Mouse (Mus musculus): ENCODE data around the gene Dalrd3. TPM values are rescaled to one million over a fixed set of nuclear protein-coding genes. Genes with fewer than 3 reads are reported as not detected.

The Dalrd3 gene
- polyA plus RNA-seq, 1 experiment from 2014 or later = 248 TPM

DNA sequence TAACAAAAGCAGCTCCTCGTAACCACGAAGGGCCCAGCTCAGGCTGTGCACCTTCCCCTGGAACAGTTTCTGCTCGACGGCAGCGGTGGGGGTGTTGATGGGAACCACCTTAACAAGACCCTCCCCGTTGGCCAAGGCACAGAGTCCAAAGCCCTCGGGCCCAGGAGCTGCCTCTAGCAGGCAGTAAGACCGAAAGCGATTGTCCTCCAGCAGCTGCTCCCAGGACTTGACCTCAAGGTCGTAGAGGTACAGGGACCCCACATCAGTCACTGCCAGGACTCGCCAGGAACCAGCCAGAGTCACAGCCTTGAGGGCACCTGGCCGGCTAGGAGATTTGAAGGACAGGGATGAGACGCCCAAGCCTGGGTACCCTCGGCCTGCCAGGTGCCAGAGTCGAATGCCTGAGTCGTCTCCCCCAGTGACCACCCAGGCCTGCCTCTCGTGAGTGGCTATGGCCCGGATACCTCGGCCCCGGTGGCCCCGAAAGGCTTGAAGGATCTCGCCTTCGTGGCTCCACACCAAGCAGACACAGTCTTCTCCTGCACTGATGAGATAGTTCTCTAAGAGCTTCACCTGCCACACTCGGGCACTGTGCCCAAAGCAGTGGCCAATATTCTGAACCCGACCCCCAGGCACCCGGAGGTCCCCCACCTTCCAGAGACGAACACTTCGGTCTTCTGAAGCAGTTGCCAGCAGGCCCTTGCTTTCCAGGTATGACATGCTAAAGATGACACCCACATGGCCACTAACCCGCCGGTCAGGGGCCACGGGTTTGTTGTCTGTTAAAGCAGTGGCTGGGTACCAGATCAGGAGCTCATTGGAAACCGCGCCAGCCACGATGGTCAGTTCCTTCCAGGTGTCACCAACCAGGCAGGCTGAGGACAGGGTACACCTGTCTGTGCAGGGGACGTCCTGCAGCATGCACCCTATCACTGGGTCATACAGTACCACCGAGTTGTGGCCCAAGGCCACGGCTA, 5.9 kb downstream of the Dalrd3 start:
- peaks cover 54% of the 10 kb centered on the region for H3K36me3 ChIP-seq
- no peak for ATAC-seq (ENCODE audit: low FRiP score)
- 84% methylated on average over 37 of the region's 37 CpGs for WGBS
- peaks cover 5% of the 10 kb centered on the region for H3K27me3 ChIP-seq
- no peak overlapping the region; the same call in 1 of the 2 replicates for H3K27ac ChIP-seq
- H3K4me3 ChIP-seq = no peak overlapping the region; the same call in 1 of the 2 replicates
- peak overlapping the region; percentile 69 for H3K4me2 ChIP-seq (replicated peaks)
- H3K9me3 ChIP-seq (replicated peaks) = no peaks in the 10 kb centered on the region
- peaks cover 63% of the 10 kb centered on the region for H3K4me1 ChIP-seq
- peak overlapping the region; percentile 32 for H3K9ac ChIP-seq

DNA sequence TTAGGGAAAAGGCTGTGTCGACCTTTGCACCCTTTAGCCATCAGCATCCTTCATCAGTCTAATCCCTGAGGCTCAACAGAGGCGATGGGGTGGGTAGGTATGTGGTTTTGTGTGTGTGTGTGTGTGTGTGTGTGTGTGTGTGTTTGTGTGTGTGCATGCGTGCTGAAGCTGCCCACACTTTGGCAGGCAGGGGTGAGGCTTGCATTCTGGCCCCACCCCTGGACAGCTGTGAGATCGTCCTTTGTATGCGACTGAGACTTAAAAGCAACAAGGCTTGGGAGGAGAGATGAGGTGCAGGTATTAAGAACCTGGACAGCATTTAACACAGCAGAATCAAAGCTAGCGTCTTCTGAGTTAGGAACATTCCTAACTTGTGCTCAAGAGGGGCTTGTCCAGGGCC, 7.3 kb downstream of the Dalrd3 start:
- peak overlapping the region; percentile 35 for H3K27ac ChIP-seq
- peaks cover 59% of the 10 kb centered on the region for H3K4me1 ChIP-seq
- peaks cover 16% of the 10 kb centered on the region for H3K27me3 ChIP-seq
- ATAC-seq (ENCODE audit: low FRiP score) = no peak
- peak overlapping the region; percentile 96; the same call in 1 of the 2 replicates for H3K9ac ChIP-seq
- H3K36me3 ChIP-seq = peaks cover 45% of the 10 kb centered on the region
- WGBS = 53% methylated on average over 6 of the region's 6 CpGs
- H3K4me3 ChIP-seq = peak overlapping the region; percentile 83
- no peaks in the 10 kb centered on the region for H3K9me3 ChIP-seq (replicated peaks)
- peak overlapping the region; percentile 69 for H3K4me2 ChIP-seq (replicated peaks)

DNA sequence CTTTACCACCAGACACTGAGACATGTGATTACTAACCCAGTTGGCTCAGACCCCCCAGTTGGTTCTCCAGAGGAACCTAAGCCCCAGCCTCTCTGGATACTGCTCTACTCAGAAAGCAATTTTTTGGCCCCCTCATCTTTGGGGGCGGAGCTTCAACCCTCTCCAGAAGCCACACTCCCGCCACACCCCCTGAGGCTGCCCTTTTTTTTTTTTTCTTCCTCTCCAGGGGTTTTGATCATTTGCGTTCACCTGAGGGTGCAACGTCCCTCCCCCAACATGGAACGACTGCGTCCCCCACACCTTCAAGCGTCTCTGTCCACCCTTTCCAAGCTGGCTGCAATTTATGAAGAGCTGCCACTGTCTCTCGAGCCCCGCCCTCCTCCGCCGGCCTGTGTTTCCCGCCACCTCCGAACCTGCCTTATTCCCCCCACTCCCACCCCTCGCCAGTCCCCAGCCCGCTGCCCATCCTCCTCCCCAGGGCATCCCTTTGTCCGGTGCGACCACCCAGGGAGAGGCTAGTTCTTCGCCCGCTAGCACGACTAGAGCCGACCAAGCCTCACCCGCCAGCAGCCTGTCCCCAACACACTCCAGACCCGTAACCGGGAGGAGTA, 8.4 kb downstream of the Dalrd3 start:
- peak overlapping the region; percentile 96 for H3K9ac ChIP-seq
- peaks cover 19% of the 10 kb centered on the region for H3K27me3 ChIP-seq
- peak; percentile 69 for ATAC-seq (ENCODE audit: low FRiP score)
- no peaks in the 10 kb centered on the region for H3K9me3 ChIP-seq (replicated peaks)
- H3K36me3 ChIP-seq = peaks cover 35% of the 10 kb centered on the region
- H3K4me2 ChIP-seq (replicated peaks) = peak overlapping the region; percentile 69
- H3K27ac ChIP-seq = peak overlapping the region; percentile 97
- peaks cover 59% of the 10 kb centered on the region for H3K4me1 ChIP-seq
- under 1% methylated on average over 24 of the region's 24 CpGs for WGBS
- H3K4me3 ChIP-seq = peak overlapping the region; percentile 83

DNA sequence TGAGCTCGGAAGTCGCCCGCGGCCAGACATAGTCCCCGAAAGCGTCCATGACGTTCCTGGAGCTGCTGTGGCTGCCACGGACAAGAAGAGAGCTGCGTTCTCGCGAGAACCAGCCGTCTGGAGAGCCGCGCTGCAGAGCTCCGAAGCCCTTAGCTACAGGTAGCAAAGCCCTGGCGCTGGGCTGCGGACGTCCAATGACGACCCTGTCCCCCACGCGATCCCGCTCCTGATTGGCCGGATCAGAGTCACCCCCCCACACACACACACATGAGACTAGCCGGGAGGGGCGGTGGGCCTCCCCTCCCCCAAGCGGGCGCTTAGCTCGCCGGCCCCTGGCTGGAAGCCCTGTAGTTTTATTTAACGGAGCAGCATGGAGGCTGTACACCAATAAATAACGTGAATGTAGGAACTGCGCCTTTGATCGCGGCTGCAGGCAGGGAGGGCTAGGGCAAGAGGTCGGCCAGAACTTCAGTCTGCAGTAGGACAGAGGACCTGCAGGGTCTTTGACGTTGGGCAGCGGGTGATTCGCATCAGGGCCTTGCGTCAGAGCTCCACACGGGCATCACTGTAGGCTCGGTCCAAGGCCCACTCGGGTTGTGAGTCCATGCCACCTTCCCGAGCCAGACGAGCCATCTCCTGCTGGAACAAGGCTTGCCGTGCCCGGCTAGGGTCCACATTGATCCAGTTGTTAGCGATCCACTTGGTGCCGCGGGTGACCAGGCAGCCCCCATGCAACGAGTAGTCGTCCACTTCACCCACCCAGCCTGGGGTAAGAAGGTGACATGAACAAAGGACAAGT, 9.1 kb downstream of the Dalrd3 start, which contains the start of gene Wdr6:
Gene Wdr6 (minus strand): TSS at position 195 of the 799 bp plus-strand sequence.
- Histone ChIP-seq H3K4me2 (replicated peaks) (peak within 1 kb of the TSS; percentile 69), H3K4me1 (peaks cover 53% of the 10 kb centered on the region), H3K9me3 (replicated peaks) (no peaks in the 10 kb centered on the region), H3K36me3 (peaks cover 33% of the 10 kb centered on the region), H3K27ac (peak within 1 kb of the TSS; percentile 97), H3K9ac (peak within 1 kb of the TSS; percentile 96), H3K27me3 (peaks cover 25% of the 10 kb centered on the region), H3K4me3 (peak within 1 kb of the TSS; percentile 83)
- peak; percentile 97 for ATAC-seq (ENCODE audit: low FRiP score)
- WGBS = 4% methylated on average over 51 of the region's 51 CpGs

DNA sequence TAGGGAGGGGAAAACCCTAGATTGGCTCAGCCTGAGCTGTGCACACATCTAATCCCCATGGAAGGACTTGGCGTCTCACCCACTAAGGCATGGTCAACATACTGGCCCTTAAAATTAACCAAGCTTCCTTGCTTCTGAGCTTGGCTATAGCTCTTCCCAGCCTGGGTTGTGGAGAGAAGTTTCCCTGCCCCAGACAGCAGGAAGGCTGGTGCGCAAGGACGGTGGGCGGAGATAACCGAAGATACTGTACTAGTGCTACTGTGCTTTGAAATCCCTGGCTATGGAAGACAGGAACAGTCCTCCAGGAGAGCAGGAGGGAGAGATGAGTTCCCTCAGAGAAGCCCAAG, 9.6 kb downstream of the Dalrd3 start:
- Histone ChIP-seq H3K27me3 (peaks cover 25% of the 10 kb centered on the region), H3K27ac (peak overlapping the region; percentile 97), H3K36me3 (peaks cover 27% of the 10 kb centered on the region), H3K4me3 (peak overlapping the region; percentile 83), H3K4me2 (replicated peaks) (peak overlapping the region; percentile 69), H3K9me3 (replicated peaks) (no peaks in the 10 kb centered on the region), H3K9ac (peak overlapping the region; percentile 96), H3K4me1 (peaks cover 47% of the 10 kb centered on the region)
- ATAC-seq (ENCODE audit: low FRiP score) = no peak; the same call in 1 of the 2 replicates
- 64% methylated on average over 5 of the region's 5 CpGs for WGBS

DNA sequence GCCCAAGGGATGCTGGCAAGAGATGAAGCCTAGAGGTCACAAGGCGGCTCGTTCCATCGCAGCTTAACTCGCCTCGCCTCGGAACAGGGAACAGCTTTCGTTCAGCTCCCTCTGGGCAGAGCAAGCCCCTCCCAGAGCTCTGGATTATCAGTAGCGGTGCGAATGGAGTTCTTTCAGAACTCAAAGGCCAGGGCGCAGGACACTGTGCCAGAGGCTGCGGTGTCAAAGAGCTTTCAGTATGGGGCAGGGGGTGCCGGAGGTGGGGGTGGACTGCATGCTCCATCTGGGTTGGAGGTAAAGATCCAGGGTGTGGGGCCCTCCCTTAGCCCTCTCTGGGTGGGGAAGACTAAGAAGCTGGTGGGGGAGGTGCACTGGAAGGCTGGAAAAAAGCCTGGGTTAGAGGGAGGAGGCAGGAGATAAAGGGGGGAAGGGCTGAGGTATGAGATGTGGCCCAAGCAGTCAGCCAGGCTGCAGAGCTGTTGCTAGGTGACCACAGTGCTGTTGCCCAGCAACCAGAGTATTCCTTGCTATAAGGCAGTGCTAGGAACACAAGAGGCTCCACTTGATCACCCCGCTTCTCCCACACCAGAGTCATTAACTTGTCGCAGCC, 18.0 kb downstream of the Dalrd3 start:
- H3K36me3 ChIP-seq = 0 out of 2 replicates have a peak, but pooled peaks cover 5% of the 10 kb centered on the region
- peak; percentile 98 for ATAC-seq (ENCODE audit: low FRiP score)
- peak overlapping the region; percentile 57 for H3K9ac ChIP-seq
- peaks cover 9% of the 10 kb centered on the region; the same call in 1 of the 2 replicates for H3K27me3 ChIP-seq
- H3K4me2 ChIP-seq (replicated peaks) = peak overlapping the region; percentile 58
- H3K4me1 ChIP-seq = peaks cover 39% of the 10 kb centered on the region
- WGBS = 3% methylated on average over 14 of the region's 14 CpGs
- no peaks in the 10 kb centered on the region for H3K9me3 ChIP-seq (replicated peaks)
- H3K27ac ChIP-seq = peak overlapping the region; percentile 98
- H3K4me3 ChIP-seq = peak overlapping the region; percentile 21

DNA sequence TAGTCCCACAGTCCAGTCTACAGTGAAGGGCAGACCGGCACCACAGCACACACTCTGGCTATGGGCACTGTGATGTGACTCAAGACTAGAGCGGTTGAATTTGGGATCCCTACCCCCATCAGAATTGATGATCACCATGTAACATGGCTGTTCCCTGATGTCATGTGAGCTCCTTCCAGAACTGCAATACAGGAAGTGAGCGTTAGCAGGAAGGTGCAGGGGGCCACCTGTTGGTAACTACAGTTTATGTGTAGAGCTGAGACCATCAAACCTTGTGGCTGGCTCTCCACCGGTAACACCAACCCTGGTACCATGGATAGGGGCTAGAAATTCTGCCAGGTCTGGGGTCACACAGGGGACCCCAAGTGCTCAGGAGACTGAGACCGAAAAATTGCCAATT, 19.5 kb downstream of the Dalrd3 start:
- no peaks in the 10 kb centered on the region for H3K36me3 ChIP-seq
- no peak overlapping the region for H3K9ac ChIP-seq
- H3K27me3 ChIP-seq = no peaks in the 10 kb centered on the region; the same call in 1 of the 2 replicates
- no peak overlapping the region for H3K4me3 ChIP-seq
- no peak for ATAC-seq (ENCODE audit: low FRiP score)
- H3K4me1 ChIP-seq = peaks cover 39% of the 10 kb centered on the region
- peak overlapping the region; percentile 98 for H3K27ac ChIP-seq
- no peak overlapping the region for H3K4me2 ChIP-seq (replicated peaks)
- 79% methylated on average over 5 of the region's 5 CpGs for WGBS
- no peaks in the 10 kb centered on the region for H3K9me3 ChIP-seq (replicated peaks)

DNA sequence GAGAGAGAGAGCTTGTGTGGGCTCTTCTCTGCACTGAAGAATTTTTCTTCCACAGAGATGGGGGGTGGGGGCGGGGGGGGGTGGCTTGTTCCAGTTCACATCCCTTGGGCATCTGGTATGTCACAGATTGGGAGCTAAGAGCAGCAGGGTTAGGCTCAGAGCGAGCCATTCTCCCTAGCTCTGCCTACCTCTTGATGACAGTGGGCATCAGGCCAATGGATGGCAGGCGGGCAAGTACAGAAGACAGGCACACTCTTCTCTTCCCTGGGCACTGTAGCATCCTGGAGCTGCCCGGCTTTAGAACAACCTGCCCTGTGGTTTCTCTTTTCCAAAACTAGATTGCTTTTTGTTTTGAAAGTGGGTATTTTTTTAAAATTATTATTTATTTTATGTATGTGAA, 21.8 kb downstream of the Dalrd3 start:
- 84% methylated on average over 4 of the region's 4 CpGs for WGBS
- H3K9ac ChIP-seq = no peak overlapping the region
- no peak overlapping the region for H3K27ac ChIP-seq
- no peak for ATAC-seq (ENCODE audit: low FRiP score)
- no peaks in the 10 kb centered on the region for H3K9me3 ChIP-seq (replicated peaks)
- H3K4me2 ChIP-seq (replicated peaks) = no peak overlapping the region
- no peaks in the 10 kb centered on the region; the same call in 1 of the 2 replicates for H3K27me3 ChIP-seq
- no peaks in the 10 kb centered on the region for H3K36me3 ChIP-seq
- H3K4me3 ChIP-seq = no peak overlapping the region
- H3K4me1 ChIP-seq = peaks cover 42% of the 10 kb centered on the region

DNA sequence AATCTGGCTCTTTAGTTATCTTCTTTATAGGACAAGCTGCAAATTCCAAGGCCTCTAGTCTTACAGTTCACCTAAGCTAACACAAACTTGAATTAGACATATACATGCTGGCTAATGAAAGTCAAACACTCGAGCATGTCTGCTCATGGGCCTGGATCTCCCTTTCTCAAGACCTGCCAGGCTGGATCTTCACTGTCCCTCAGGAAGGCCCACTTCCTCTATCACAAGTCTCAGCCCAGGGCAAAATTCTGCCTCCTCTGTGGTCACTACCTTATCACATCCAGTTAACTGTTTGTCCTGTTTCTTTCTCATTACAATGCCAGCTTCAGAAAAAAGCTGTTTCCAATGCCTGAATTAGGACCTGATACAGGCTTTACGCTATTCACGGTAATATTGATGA, 24.7 kb downstream of the Dalrd3 start:
- Histone ChIP-seq H3K4me3 (no peak overlapping the region), H3K36me3 (no peaks in the 10 kb centered on the region), H3K9me3 (replicated peaks) (no peaks in the 10 kb centered on the region), H3K27ac (no peak overlapping the region), H3K4me2 (replicated peaks) (no peak overlapping the region), H3K27me3 (no peaks in the 10 kb centered on the region; the same call in 1 of the 2 replicates), H3K9ac (no peak overlapping the region), H3K4me1 (peaks cover 22% of the 10 kb centered on the region)
- no peak for ATAC-seq (ENCODE audit: low FRiP score)
- 85% methylated on average over 3 of the region's 3 CpGs for WGBS

DNA sequence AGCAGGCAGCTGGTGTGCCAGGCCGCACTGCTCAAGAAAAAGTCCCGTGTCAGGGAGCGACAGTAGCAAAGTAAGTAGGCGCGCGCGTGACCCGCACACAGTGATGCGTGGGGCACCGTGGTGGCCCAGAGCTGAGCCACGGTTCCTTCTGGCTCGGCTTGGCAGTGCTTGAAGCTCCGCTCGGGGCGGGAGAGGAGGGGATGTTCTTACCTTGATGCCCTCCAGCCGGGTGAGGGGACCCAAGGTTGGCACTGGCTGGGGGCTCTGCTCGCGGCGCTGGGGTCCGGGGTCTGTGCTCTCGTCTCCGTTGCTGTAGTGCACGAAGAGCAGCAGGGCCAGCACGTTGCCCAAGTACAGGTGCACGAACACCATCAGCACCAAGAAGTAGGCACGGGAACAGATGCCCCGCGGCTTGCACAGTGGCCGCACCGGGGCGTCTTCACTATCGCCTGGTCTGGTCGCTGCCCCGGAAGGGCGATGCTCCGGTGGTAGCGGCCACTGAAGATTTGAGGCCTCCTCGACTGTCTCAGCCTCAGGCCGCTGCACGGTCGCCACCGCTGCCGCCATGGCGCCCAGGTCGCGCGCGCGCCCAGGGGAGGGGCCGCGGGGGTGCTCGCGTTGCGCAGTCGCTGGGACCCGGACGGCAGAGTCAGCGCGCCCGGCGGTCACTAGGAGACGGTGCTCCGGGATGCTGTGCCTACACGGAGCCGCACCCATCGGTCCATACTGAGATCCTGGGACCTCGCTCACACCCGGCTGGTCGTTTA, 27.5 kb downstream of the Dalrd3 start, which contains the start of gene P4htm:
Gene P4htm (minus strand): TSS at position 670 of the 767 bp plus-strand sequence.
- Histone ChIP-seq H3K4me1 (peaks cover 15% of the 10 kb centered on the region), H3K4me2 (replicated peaks) (peak within 1 kb of the TSS; percentile 83), H3K9me3 (replicated peaks) (no peaks in the 10 kb centered on the region), H3K9ac (peak within 1 kb of the TSS; percentile 78), H3K4me3 (peak within 1 kb of the TSS; percentile 69), H3K27ac (peak within 1 kb of the TSS; percentile 74), H3K36me3 (no peaks in the 10 kb centered on the region), H3K27me3 (no peaks in the 10 kb centered on the region)
- ATAC-seq (ENCODE audit: low FRiP score) = peak; percentile 82
- WGBS = 3% methylated on average over 65 of the region's 69 CpGs

All from hindbrain, embryonic 12.5 days (tissue).